Mouse (Mus musculus) heart, adult 2 months (tissue): ENCODE data around the gene Brd3.

Source experiments
- CTCF ChIP-seq: fragments of 200-600 bp; IDR thresholded peaks from 2 replicates; pipeline ENCODE4 v1.8.1; 2022; ENCODE audit warnings: antibody characterized with exemption, mild to moderate bottlenecking, moderate library complexity
- EP300 ChIP-seq: fragments of 200-500 bp; IDR thresholded peaks from 2 replicates; pipeline ENCODE4 v1.6.1; 2011; ENCODE audit warnings: low read depth, low read length, control low read depth; ENCODE audit not compliant: insufficient read depth
- POLR2A ChIP-seq: fragments of 200-500 bp; IDR thresholded peaks from 2 replicates; pipeline ENCODE4 v1.6.1; 2011; ENCODE audit warnings: mild to moderate bottlenecking, low read depth, low read length, control low read depth; ENCODE audit not compliant: insufficient read depth

DNA sequence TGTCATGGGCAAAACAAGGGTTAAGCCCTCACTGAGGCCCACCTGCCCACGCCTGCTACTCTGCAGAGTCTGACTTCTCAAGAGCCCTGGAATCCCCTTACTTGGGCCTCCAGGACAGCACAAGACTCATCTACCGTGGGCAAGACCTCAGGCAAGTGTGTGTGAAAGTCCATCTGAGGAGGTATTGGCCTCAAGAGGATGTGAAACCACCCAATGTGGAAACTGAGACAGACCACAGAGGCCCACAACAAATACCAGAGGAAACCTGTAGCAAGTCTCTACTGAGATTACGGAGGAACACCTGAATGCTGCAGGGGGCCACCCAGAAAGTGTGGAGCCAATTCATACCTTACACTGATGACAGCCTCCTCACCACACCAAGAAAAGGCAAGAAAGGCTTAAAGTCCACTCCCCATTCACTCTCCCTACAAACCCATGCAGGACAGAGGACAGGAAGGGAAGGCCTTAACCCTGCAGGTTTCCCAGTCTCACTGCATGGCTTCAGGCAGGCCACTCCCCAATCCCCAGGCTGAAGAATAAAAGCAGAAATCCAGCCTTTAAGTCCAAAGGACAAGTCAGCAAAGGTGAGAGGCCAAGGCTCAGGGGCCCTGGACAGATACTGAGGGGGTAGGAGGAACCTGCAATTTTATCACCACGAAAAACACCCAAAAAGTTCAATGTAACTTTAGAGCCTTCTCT, 38.0 kb downstream of the Brd3 start:
- TF ChIP-seq EP300: no peak
- no peak for TF ChIP-seq CTCF
- TF ChIP-seq POLR2A: no peak
